Mouse (Mus musculus) limb, embryonic 11.5 days (tissue): ENCODE data around the gene Olfr844. TPM values are rescaled to one million over a fixed set of nuclear protein-coding genes. Genes with fewer than 3 reads are reported as not detected.

Experiments used
- ATAC-seq: fragments of 200-750 bp; cut with Nextera tagmentation; 2 replicates; pipeline ENCODE4 v1.8.0; 2017; ENCODE audit warnings: low read depth; ENCODE audit not compliant: insufficient number of reproducible peaks, low FRiP score, low TSS enrichment
- DNase-seq: peaks from one replicate; pipeline ENCODE4 v3.0.0-alpha.2; 2015; ENCODE audit warnings: low spot score
- H3K27ac ChIP-seq: fragments of 300-500 bp; sonication (generic); replicated peaks from 2 replicates; pipeline ENCODE4 v1.5.1; 2014; ENCODE audit warnings: low read depth, mild to moderate bottlenecking, low read length
- H3K27me3 ChIP-seq: fragments of 300-500 bp; sonication (generic); 2 replicates; pipeline ENCODE4 v1.6.1; 2014; ENCODE audit warnings: mild to moderate bottlenecking, low read length, mixed read lengths; ENCODE audit not compliant: control insufficient read depth, insufficient read depth
- H3K36me3 ChIP-seq: fragments of 300-500 bp; sonication (generic); 2 replicates; pipeline ENCODE4 v1.6.1; 2014; ENCODE audit warnings: mild to moderate bottlenecking, low read length, moderate library complexity, mixed read lengths; ENCODE audit not compliant: control insufficient read depth, insufficient read depth
- H3K4me1 ChIP-seq: fragments of 300-500 bp; sonication (generic); 2 replicates; pipeline ENCODE4 v1.6.1; 2014; ENCODE audit warnings: low read length, mixed read lengths; ENCODE audit not compliant: control insufficient read depth, insufficient read depth
- H3K4me2 ChIP-seq: fragments of 300-500 bp; sonication (generic); 2 replicates; pipeline ENCODE4 v1.6.1; 2014; ENCODE audit warnings: low read depth, mild to moderate bottlenecking, moderate library complexity; ENCODE audit not compliant: severe bottlenecking
- H3K4me3 ChIP-seq: fragments of 300-500 bp; sonication (generic); 2 replicates; pipeline ENCODE4 v1.5.1; 2014; ENCODE audit warnings: low read depth, low read length
- H3K9ac ChIP-seq: fragments of 300-500 bp; sonication (generic); 2 replicates; pipeline ENCODE4 v1.6.1; 2014; ENCODE audit warnings: mild to moderate bottlenecking, low read length
- H3K9me3 ChIP-seq: fragments of 300-500 bp; sonication (generic); 2 replicates; pipeline ENCODE4 v1.6.1; 2016; ENCODE audit warnings: low read length; ENCODE audit not compliant: control insufficient read depth
- WGBS: fragments of 180-500 bp; shearing (Covaris S2); extraction: QIAGEN DNeasy Blood & Tissue Kit; methylation state at CpG from one replicate; pipeline ENCODE4 v1.1.7; 2014; 5-methylcytosine and 5-hydroxymethylcytosine counted together
- polyA plus RNA-seq: library from polyadenylated mRNA; unstranded; fragments of >200 nt; fragmentation: Nextera tagmentation; extraction: Ambion mirVana; gene quantifications from 2 replicates; pipeline ENCODE4 v1.2.1, GENCODE M21; 2014

The Olfr844 gene
- not detected in 2 replicates for polyA plus RNA-seq

- Histone ChIP-seq H3K4me2 (no peak within 1 kb of the TSS), H3K9ac (no peak within 1 kb of the TSS), H3K4me1 (no peaks in the 10 kb centered on the region), H3K27ac (no peak within 1 kb of the TSS), H3K36me3 (no peaks in the 10 kb centered on the region), H3K4me3 (no peak within 1 kb of the TSS), H3K27me3 (no peaks in the 10 kb centered on the region), H3K9me3 (no peaks in the 10 kb centered on the region)
- ATAC-seq (no peak), DNase-seq (no peak)
Observed at GRCm38 (mm10) chr9:19316047-19316446, at the start of gene Olfr844. Gene Olfr844 (plus strand): TSS chr9:19316347.

DNA sequence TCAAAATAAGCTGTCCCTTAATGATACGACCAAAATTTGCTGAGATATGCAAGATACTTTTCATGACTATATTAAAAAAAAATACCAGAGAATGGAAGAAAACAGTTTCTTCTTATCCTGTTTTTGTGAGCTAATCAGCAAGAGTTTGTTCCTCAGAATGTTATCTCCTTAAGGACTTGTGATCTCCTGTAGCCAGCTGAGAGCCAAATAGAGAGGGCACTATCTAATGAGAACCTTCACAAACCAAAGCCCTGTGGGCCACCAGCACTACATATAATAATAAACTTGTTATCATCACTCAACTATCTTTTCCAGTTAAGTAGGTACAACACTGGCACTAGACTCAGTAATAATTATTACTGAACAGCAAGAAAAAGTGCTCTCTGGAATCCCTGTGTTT lies 20.0 kb downstream of the Olfr844 start, which contains the start of gene Olfr845:
TSS of gene Olfr845 (plus strand) at position 301 of the 400 bp plus-strand sequence.
- Histone ChIP-seq H3K27me3 (no peaks in the 10 kb centered on the region), H3K4me3 (no peak within 1 kb of the TSS), H3K4me2 (no peak within 1 kb of the TSS), H3K9ac (no peak within 1 kb of the TSS), H3K9me3 (no peaks in the 10 kb centered on the region; the same call in 1 of the 2 replicates), H3K4me1 (no peaks in the 10 kb centered on the region), H3K27ac (no peak within 1 kb of the TSS), H3K36me3 (no peaks in the 10 kb centered on the region)
- ATAC-seq (no peak), DNase-seq (no peak)
- 80% methylated on average over 1 of the region's 1 CpGs for WGBS

DNA sequence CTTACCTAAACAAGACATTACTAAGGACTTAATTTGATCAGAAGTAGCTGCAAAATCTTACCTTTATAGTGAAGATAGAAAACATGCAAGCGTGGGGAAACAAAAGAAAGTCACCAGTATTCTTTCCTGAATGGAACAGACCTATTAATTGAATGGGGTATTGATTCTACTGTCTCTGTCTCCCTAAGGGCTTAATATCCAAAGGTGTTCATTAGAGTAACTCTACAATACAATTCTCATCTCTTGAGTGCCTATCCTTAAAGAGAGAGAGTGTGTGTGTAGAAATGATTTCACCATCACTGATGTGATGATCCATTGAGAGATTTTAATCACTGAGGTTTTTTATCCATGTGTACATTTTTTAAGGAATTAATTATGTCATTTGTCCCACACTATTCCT lies 47.8 kb downstream of the Olfr844 start, which contains the start of gene Olfr846:
TSS of gene Olfr846 (minus strand) at position 101 of the 400 bp plus-strand sequence.
- Histone ChIP-seq H3K36me3 (no peaks in the 10 kb centered on the region), H3K4me3 (no peak within 1 kb of the TSS), H3K4me1 (no peaks in the 10 kb centered on the region), H3K9ac (no peak within 1 kb of the TSS), H3K27me3 (no peaks in the 10 kb centered on the region), H3K9me3 (0 out of 2 replicates have a peak, but pooled peaks cover 2% of the 10 kb centered on the region), H3K27ac (no peak within 1 kb of the TSS), H3K4me2 (no peak within 1 kb of the TSS)
- DNase-seq (no peak), ATAC-seq (no peak)
- 69% methylated on average over 1 of the region's 1 CpGs for WGBS

Other genes starting within 250 kb of the Olfr844 start
- not detected in 2 replicates for gene Olfr836, start 196.0 kb upstream of the Olfr844 start, polyA plus RNA-seq
- not detected in 2 replicates for gene Olfr837, start 180.0 kb upstream of the Olfr844 start, polyA plus RNA-seq
- not detected in 2 replicates for gene Olfr839-ps1, start 139.0 kb upstream of the Olfr844 start, polyA plus RNA-seq
- gene Olfr843, start 64.4 kb upstream of the Olfr844 start, polyA plus RNA-seq, result not detected in 2 replicates
- gene Olfr845, start 20.1 kb downstream of the Olfr844 start, polyA plus RNA-seq, result not detected in 2 replicates
- gene Olfr846, start 47.7 kb downstream of the Olfr844 start, polyA plus RNA-seq, result not detected in 2 replicates
- not detected in 2 replicates for gene Olfr847, start 62.3 kb downstream of the Olfr844 start, polyA plus RNA-seq
- gene Olfr849, start 123.9 kb downstream of the Olfr844 start, polyA plus RNA-seq, result not detected in 2 replicates
- gene Olfr850, start 161.9 kb downstream of the Olfr844 start, polyA plus RNA-seq, result not detected in 2 replicates
- not detected in 2 replicates for gene Olfr851, start 176.9 kb downstream of the Olfr844 start, polyA plus RNA-seq
- gene Olfr853, start 224.7 kb downstream of the Olfr844 start, polyA plus RNA-seq, result not detected in 2 replicates